Mouse (Mus musculus) heart, adult 10 weeks (tissue): Measurements from ENCODE around the gene Olfr157. TPM values are rescaled to one million over a fixed set of nuclear protein-coding genes. Genes with fewer than 3 reads are reported as not detected.

Source experiments
- polyA plus RNA-seq: library from polyadenylated mRNA; stranded (reverse); fragments of 350-450 nt; fragmentation: Illumina TruSeq; extraction: RNeasy Lipid Tissue Mini Kit (QIAGEN cat#74804); gene quantifications from one replicate; pipeline ENCODE4 v1.2.3, GENCODE M21; 2014; ENCODE audit warnings: low read depth, low replicate concordance

Olfr157 gene
- not detected for polyA plus RNA-seq

GRCm38 (mm10) chr4:43840101-43840500 lies at the start of gene Olfr157:
Olfr157 (minus strand) TSS chr4:43840201.

DNA sequence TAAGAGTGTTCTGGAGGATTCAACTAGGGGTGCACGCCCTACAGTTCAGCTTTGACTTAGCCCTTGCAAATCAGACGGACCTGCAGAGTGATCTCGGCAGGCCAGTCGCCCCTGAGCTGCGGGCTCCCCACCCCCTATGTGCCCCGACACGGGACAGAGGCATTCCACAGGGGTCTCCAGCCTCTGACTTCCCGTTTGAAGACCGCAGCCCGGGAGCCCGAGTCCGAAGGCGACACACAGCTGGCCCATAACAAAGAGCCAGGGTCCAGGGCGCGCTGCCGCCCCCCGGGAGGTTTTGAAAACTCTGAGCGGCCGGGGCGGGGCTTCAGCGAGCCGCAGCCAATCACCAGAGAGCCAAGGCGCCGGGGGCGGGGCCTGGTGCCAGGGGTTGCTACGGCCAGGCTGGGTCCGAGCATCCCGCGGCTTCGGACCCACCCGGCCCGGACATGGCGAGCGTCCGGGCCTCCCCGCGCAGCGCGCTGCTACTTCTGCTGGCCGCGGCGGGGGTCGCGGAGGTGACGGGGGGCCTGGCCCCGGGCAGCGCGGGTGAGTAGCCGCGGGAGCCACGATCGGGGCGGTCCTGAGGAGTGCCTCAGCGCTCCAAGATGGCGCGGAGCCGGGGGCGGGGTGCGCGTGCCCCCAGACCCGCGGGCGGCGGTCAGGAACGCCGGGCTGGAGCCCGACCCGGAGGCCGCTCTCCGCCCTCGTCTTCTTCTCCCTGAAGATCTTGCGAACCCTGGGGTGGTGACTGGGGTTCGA lies 35.3 kb upstream of the Olfr157 start, which contains the start of gene Reck:
Gene Reck, plus strand, starts transcription at position 371 of the 759 bp plus-strand sequence.

DNA sequence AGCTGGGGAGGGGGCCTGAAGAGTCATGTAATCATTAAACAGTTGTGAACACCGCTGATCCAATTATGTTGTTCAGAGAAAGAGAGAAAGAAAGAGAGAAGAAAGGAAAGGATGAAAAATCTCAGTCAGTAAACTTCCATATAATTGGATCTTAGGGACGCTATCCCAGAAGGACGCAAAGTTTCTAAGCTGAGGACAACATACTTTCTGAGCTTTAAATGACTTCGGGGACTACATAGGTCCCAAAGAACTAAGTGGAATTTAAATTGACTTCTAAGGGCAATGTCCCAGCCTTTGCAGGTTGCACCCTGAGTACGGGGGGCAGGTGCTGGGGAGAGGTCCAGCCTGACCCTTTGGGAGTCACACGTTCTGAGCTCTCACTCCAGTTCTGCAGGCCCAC lies 11.3 kb upstream of the Olfr157 start, which contains the start of gene Olfr155:
Gene Olfr155, plus strand, starts transcription at position 301 of the 400 bp plus-strand sequence.

DNA sequence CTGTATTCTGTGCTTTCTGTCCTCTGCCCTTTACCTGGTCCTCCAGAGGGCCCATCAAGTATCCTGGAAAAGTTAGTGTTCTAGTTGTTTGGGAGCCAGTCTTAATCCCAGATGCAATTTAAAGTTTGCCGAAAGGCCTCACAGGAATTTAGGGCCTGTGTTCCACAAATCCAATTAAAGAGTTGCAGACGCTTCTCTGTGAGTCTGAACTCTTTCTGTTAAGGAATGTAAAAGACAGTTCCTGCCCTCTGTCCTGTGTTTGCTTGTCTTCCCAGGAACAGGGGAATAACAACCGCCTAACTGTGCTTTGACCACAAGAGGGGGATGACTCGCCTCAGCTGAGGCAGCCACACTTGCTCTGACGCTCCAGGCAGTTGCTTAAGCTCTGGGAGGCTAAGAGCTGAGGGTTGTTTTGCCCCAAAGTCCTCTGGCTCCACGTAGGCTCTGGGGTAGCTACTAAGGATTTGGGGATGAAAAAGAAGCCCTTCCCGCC lies 16.1 kb downstream of the Olfr157 start, which contains the start of gene Olfr156:
Gene Olfr156, minus strand, starts transcription at position 51 of the 493 bp plus-strand sequence.

Other genes with a start within 250 kb of the Olfr157 start
- 50.9 TPM for gene Npr2, start 208.3 kb downstream of the Olfr157 start, polyA plus RNA-seq
- gene Spag8, start 186.6 kb downstream of the Olfr157 start, polyA plus RNA-seq, result not detected
- 196 TPM for gene Hint2, start 183.7 kb downstream of the Olfr157 start, polyA plus RNA-seq
- gene Tmem8b, start 171.2 kb downstream of the Olfr157 start, polyA plus RNA-seq, result 18.3 TPM
- gene Fam221b, start 171.1 kb downstream of the Olfr157 start, polyA plus RNA-seq, result 0.42 TPM
- not detected for gene Olfr70, start 139.4 kb downstream of the Olfr157 start, polyA plus RNA-seq
- gene Olfr71, start 129.9 kb downstream of the Olfr157 start, polyA plus RNA-seq, result not detected
- 6.5 TPM for gene Hrct1, start 113.0 kb downstream of the Olfr157 start, polyA plus RNA-seq
- gene Spaar, start 110.2 kb downstream of the Olfr157 start, polyA plus RNA-seq, result 5.6 TPM
- not detected for gene Olfr159, start 69.2 kb downstream of the Olfr157 start, polyA plus RNA-seq
- not detected for gene Olfr156, start 16.3 kb downstream of the Olfr157 start, polyA plus RNA-seq
- not detected for gene Olfr155, start 11.4 kb upstream of the Olfr157 start, polyA plus RNA-seq
- gene Reck, start 35.3 kb upstream of the Olfr157 start, polyA plus RNA-seq, result 5.3 TPM
- 7.7 TPM for gene Glipr2, start 117.2 kb upstream of the Olfr157 start, polyA plus RNA-seq
- not detected for gene Ccin, start 143.3 kb upstream of the Olfr157 start, polyA plus RNA-seq
- 94.8 TPM for gene Clta, start 164.3 kb upstream of the Olfr157 start, polyA plus RNA-seq
- 18.7 TPM for gene Gne, start 244.0 kb upstream of the Olfr157 start, polyA plus RNA-seq